In the genomic region with DNA sequence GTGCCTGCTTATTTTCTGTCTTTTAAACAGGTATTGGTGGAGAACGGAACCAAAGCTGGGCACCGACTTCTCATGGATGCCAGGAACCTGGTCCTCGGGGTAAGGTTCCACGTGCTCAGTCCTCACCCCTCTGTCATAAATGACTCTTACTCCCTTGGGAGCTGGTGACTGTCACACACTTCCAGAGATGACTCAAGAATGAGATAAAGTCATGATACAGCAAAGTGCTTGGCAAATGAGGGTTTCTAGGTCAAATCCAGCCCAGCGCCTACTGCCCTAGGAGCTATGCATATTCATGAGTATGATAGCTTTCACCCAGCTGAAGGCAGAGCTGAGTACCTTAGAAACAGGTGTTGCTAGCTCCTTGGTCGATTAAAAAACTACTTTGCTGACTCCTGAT, we compare ENCODE assay signal across 22 mouse cellular contexts. TPM values are rescaled to one million over a fixed set of nuclear protein-coding genes. Genes with fewer than 3 reads are reported as not detected.
"Had no signal": no experiment of that assay in that cellular context is flagged by ENCODE, and none has a peak within 500 bp of the region (broad histone marks: within the 10 kb centered on the region; RNA-seq: fewer than 3 reads in every experiment).

No protein-coding gene starts in this region.

- DNase-seq: lung, adult 2 months; lung, postnatal 14 days; lung, postnatal 36 days; right cerebral cortex, postnatal 14 days; thymus, adult 2 months; thymus, postnatal 25 days had no signal

- H3K4me2 ChIP-seq: lung, embryonic 15.5 days; midbrain, embryonic 11.5 days; midbrain, embryonic 13.5 days; midbrain, embryonic 15.5 days; neural tube, embryonic 12.5 days; stomach, embryonic 15.5 days had no signal

- H3K4me3 ChIP-seq: lung, embryonic 15.5 days; megakaryocyte, embryonic 14.5 days; midbrain, embryonic 13.5 days; midbrain, embryonic 15.5 days; neural tube, embryonic 12.5 days; stomach, embryonic 15.5 days had no signal

- H3K9me3 ChIP-seq: lung, embryonic 15.5 days; megakaryocyte, embryonic 14.5 days; midbrain, embryonic 13.5 days; midbrain, embryonic 15.5 days; neural tube, embryonic 12.5 days; stomach, embryonic 15.5 days had no signal

- H3K27me3 ChIP-seq: lung, embryonic 15.5 days; midbrain, embryonic 13.5 days; midbrain, embryonic 15.5 days; neural tube, embryonic 12.5 days; stomach, embryonic 15.5 days had no signal

- H3K9ac ChIP-seq: lung, embryonic 15.5 days; midbrain, embryonic 13.5 days; midbrain, embryonic 15.5 days; neural tube, embryonic 12.5 days; stomach, embryonic 15.5 days had no signal

- H3K27ac ChIP-seq: lung, embryonic 15.5 days; macrophage; midbrain, embryonic 13.5 days; midbrain, embryonic 15.5 days; neural tube, embryonic 12.5 days; stomach, embryonic 15.5 days; stomach, postnatal 0 days had no signal

RNA-seq across cellular contexts. Expression of a gene that starts 2.9 kb away (rescaled TPM):
- total RNA-seq: monocyte, adult 5-6 weeks had no signal

RNA-seq across cellular contexts. Expression of a gene that starts 24.1 kb away (rescaled TPM):
- polyA plus RNA-seq: macrophage had no signal

RNA-seq across cellular contexts. Expression of a gene that starts 28.4 kb away (rescaled TPM):
- total RNA-seq: megakaryocyte progenitor cell, adult 5-6 weeks; midbrain, postnatal 0 days; monocyte, adult 5-6 weeks; neutrophil, adult 5-6 weeks had no signal
- polyA plus RNA-seq: lung, adult 2 months; lung, embryonic 15.5 days; lung, postnatal 0 days; macrophage; midbrain, embryonic 11.5 days; midbrain, embryonic 13.5 days; midbrain, embryonic 15.5 days; midbrain, postnatal 0 days; neural tube, embryonic 12.5 days; neural tube, embryonic 14.5 days; spleen, adult 2 months; stomach, embryonic 15.5 days; stomach, postnatal 0 days; thymus, adult 2 months had no signal

RNA-seq across cellular contexts. Expression of a gene that starts 32.7 kb away (rescaled TPM):
- total RNA-seq: megakaryocyte progenitor cell, adult 5-6 weeks; midbrain, postnatal 0 days; monocyte, adult 5-6 weeks; neutrophil, adult 5-6 weeks had no signal
- polyA plus RNA-seq: lung, adult 2 months; lung, embryonic 15.5 days; lung, postnatal 0 days; macrophage; midbrain, embryonic 11.5 days; midbrain, embryonic 13.5 days; midbrain, embryonic 15.5 days; midbrain, postnatal 0 days; neural tube, embryonic 12.5 days; neural tube, embryonic 14.5 days; spleen, adult 2 months; stomach, embryonic 15.5 days; stomach, postnatal 0 days; thymus, adult 2 months had no signal
